Mouse (Mus musculus): ENCODE results near the gene Cadm3. TPM values are rescaled to one million over a fixed set of nuclear protein-coding genes. Genes with fewer than 3 reads are reported as not detected.

Cadm3 gene
- polyA plus RNA-seq, 1 experiment from 2014 or later, result 59.8 TPM

- 1% methylated on average over 6 of the region's 6 CpGs for WGBS
- peak; percentile 95 for ATAC-seq
- no peak overlapping the region for H3K27ac ChIP-seq (ENCODE audit: low read depth, low read length)
Observed at GRCm38 (mm10) chr1:173349946-173350345, 17.5 kb downstream of the Cadm3 start.

DNA sequence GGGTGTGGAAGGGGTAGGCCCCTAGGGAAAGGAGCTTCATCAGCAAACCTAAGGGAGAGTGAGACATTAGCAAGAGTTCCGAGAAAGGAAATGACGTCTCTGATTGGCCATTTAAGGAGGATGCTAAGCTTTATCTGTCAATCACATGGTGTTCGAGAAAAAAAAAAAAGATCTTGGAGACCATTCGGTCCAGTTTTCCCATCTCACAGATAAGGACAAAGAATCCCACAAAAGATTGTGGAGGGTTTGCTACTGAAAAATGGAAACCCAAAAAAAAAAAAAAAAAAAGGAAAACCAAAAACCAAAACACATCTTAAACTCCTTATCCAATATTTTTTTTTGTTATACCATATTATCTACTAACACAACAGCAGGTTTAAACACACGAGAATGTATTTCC is 18.3 kb downstream of the Cadm3 start:
- Histone ChIP-seq H3K9ac (ENCODE audit: low read length) (no peak overlapping the region), H3K27me3 (replicated peaks; ENCODE audit: control insufficient read depth, insufficient read depth, low read length) (no peaks in the 10 kb centered on the region), H3K27ac (ENCODE audit: low read depth, low read length) (no peak overlapping the region), H3K36me3 (ENCODE audit: control insufficient read depth, insufficient read depth, low read length) (peaks cover 20% of the 10 kb centered on the region), H3K4me1 (ENCODE audit: control insufficient read depth, insufficient read depth, low read length) (peaks cover 7% of the 10 kb centered on the region; the same call in 1 of the 2 replicates), H3K4me3 (ENCODE audit: low read depth, low read length) (no peak overlapping the region), H3K9me3 (replicated peaks; ENCODE audit: control insufficient read depth, low read length) (no peaks in the 10 kb centered on the region), H3K4me2 (ENCODE audit: low read length) (peak overlapping the region; percentile 52; the same call in 1 of the 2 replicates)
- no peak for ATAC-seq
- 49% methylated on average over 5 of the region's 5 CpGs for WGBS
- DNase-seq (ENCODE audit: low spot score), result no peak

More at GRCm38 (mm10) chr1:173349946-173350345, 17.5 kb downstream of the Cadm3 start:
- Histone ChIP-seq H3K4me1 (ENCODE audit: control insufficient read depth, insufficient read depth, low read length) (peaks cover 7% of the 10 kb centered on the region; the same call in 1 of the 2 replicates), H3K9ac (ENCODE audit: low read length) (peak overlapping the region; percentile 42), H3K4me2 (ENCODE audit: low read length) (peak overlapping the region; percentile 52), H3K4me3 (ENCODE audit: low read depth, low read length) (peak overlapping the region; percentile 27), H3K36me3 (ENCODE audit: control insufficient read depth, insufficient read depth, low read length) (peaks cover 19% of the 10 kb centered on the region), H3K27me3 (replicated peaks; ENCODE audit: control insufficient read depth, insufficient read depth, low read length) (no peaks in the 10 kb centered on the region), H3K9me3 (replicated peaks; ENCODE audit: control insufficient read depth, low read length) (no peaks in the 10 kb centered on the region)
- DNase-seq (ENCODE audit: low spot score), result peak; percentile 90

DNA sequence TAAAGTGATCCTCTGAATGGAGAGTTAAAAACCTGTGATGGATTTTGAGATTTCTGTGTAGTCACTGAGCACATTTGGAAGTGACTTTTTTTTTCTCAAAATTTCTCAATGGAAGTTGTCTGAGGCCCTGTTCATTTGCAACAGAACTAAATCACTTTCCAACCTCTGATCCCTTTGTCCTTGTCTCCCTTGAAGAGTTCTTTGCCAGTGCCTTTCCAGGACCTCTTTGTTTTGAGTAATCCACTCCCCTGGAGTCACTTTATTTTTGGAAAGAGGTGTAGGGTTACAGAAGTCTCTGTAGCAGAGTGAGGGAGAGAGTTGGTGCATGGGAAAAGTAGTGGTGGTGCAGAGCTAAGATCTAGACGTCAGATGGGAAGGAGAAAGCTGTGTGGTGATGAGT is 19.0 kb downstream of the Cadm3 start:
- H3K27ac ChIP-seq (ENCODE audit: low read depth, low read length), result no peak overlapping the region
- no peak overlapping the region for H3K4me3 ChIP-seq (ENCODE audit: low read depth, low read length)
- ATAC-seq (no peak), DNase-seq (ENCODE audit: low spot score) (no peak)
- peaks cover 7% of the 10 kb centered on the region; the same call in 1 of the 2 replicates for H3K4me1 ChIP-seq (ENCODE audit: control insufficient read depth, insufficient read depth, low read length)
- WGBS, result 8% methylated on average over 1 of the region's 1 CpGs
- H3K27me3 ChIP-seq (replicated peaks; ENCODE audit: control insufficient read depth, insufficient read depth, low read length), result no peaks in the 10 kb centered on the region
- no peak overlapping the region for H3K4me2 ChIP-seq (ENCODE audit: low read length)
- no peak overlapping the region for H3K9ac ChIP-seq (ENCODE audit: low read length)
- no peaks in the 10 kb centered on the region for H3K9me3 ChIP-seq (replicated peaks; ENCODE audit: control insufficient read depth, low read length)
- peaks cover 24% of the 10 kb centered on the region for H3K36me3 ChIP-seq (ENCODE audit: control insufficient read depth, insufficient read depth, low read length)

DNA sequence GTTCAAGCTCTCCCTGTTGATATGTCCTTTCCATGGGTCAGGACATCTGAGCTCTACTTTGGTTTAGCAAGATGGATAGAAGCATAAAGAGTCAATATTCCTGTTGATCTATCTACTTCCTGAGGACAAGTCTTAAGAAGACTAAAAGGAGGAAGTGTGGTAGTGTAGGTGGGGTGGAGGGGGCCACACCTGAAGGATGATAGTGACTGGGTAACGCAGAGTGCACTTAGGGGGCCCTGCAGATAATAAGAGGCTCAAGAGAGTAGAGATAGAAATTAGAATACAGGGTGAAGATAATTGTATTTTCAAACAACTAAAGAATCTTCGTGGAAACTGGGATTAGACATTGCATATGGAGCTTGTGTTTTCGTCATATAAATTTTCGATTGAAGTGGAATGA is 22.4 kb downstream of the Cadm3 start:
- ATAC-seq (no peak), DNase-seq (ENCODE audit: low spot score) (no peak)
- peaks cover 6% of the 10 kb centered on the region; the same call in 1 of the 2 replicates for H3K4me1 ChIP-seq (ENCODE audit: control insufficient read depth, insufficient read depth, low read length)
- WGBS, result 91% methylated on average over 4 of the region's 4 CpGs
- H3K9ac ChIP-seq (ENCODE audit: low read length), result no peak overlapping the region
- H3K36me3 ChIP-seq (ENCODE audit: control insufficient read depth, insufficient read depth, low read length), result peaks cover 45% of the 10 kb centered on the region
- no peak overlapping the region for H3K27ac ChIP-seq (ENCODE audit: low read depth, low read length)
- no peaks in the 10 kb centered on the region for H3K27me3 ChIP-seq (replicated peaks; ENCODE audit: control insufficient read depth, insufficient read depth, low read length)
- no peaks in the 10 kb centered on the region for H3K9me3 ChIP-seq (replicated peaks; ENCODE audit: control insufficient read depth, low read length)
- H3K4me3 ChIP-seq (ENCODE audit: low read depth, low read length), result no peak overlapping the region
- no peak overlapping the region for H3K4me2 ChIP-seq (ENCODE audit: low read length)

GRCm38 (mm10) chr1:173343934-173344333 is 23.6 kb downstream of the Cadm3 start:
- Histone ChIP-seq H3K4me2 (ENCODE audit: low read length) (no peak overlapping the region), H3K4me3 (ENCODE audit: low read depth, low read length) (no peak overlapping the region), H3K4me1 (ENCODE audit: control insufficient read depth, insufficient read depth, low read length) (0 out of 2 replicates have a peak, but pooled peaks cover 3% of the 10 kb centered on the region), H3K36me3 (ENCODE audit: control insufficient read depth, insufficient read depth, low read length) (peaks cover 54% of the 10 kb centered on the region), H3K9ac (ENCODE audit: low read length) (no peak overlapping the region), H3K27me3 (replicated peaks; ENCODE audit: control insufficient read depth, insufficient read depth, low read length) (no peaks in the 10 kb centered on the region), H3K27ac (ENCODE audit: low read depth, low read length) (0 out of 2 replicates have a peak overlapping the region, but pooled peaks have one; percentile 6), H3K9me3 (replicated peaks; ENCODE audit: control insufficient read depth, low read length) (no peaks in the 10 kb centered on the region)
- ATAC-seq, result peak; percentile 53
- WGBS, result 18% methylated on average over 3 of the region's 3 CpGs
- DNase-seq (ENCODE audit: low spot score), result peak; percentile 66

DNA sequence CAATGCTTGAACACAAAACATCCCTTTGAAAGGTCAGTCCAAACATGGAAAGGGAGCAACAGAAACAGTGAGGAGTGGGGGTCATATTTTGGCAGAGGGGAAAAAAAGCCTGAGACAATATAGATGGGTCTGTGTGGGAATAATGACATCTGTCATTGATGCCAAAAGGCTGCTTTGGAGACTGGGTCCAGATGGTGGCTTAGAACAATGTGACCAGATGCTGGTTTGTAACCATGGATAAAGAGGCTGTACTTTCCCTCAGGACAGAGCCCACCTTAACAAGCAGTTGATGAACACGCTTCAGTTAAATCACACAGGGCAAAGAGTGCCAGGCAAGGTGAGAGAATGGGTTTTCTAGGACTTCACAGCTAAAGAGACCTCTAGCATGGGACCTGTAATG is 25.1 kb downstream of the Cadm3 start:
- H3K4me2 ChIP-seq (ENCODE audit: low read length), result no peak overlapping the region
- H3K9ac ChIP-seq (ENCODE audit: low read length), result no peak overlapping the region
- 0 out of 2 replicates have a peak, but pooled peaks cover 3% of the 10 kb centered on the region for H3K4me1 ChIP-seq (ENCODE audit: control insufficient read depth, insufficient read depth, low read length)
- H3K4me3 ChIP-seq (ENCODE audit: low read depth, low read length), result no peak overlapping the region
- peaks cover 66% of the 10 kb centered on the region for H3K36me3 ChIP-seq (ENCODE audit: control insufficient read depth, insufficient read depth, low read length)
- peak; percentile 51; the same call in 1 of the 2 replicates for ATAC-seq
- peak; percentile 58 for DNase-seq (ENCODE audit: low spot score)
- WGBS, result 46% methylated on average over 1 of the region's 1 CpGs
- H3K27me3 ChIP-seq (replicated peaks; ENCODE audit: control insufficient read depth, insufficient read depth, low read length), result no peaks in the 10 kb centered on the region
- no peaks in the 10 kb centered on the region for H3K9me3 ChIP-seq (replicated peaks; ENCODE audit: control insufficient read depth, low read length)
- H3K27ac ChIP-seq (ENCODE audit: low read depth, low read length), result peak overlapping the region; percentile 10; the same call in 1 of the 2 replicates

GRCm38 (mm10) chr1:173339543-173339942 is 28.0 kb downstream of the Cadm3 start:
- ATAC-seq (peak; percentile 59), DNase-seq (ENCODE audit: low spot score) (peak; percentile 83)
- no peaks in the 10 kb centered on the region for H3K27me3 ChIP-seq (replicated peaks; ENCODE audit: control insufficient read depth, insufficient read depth, low read length)
- no peak overlapping the region for H3K9ac ChIP-seq (ENCODE audit: low read length)
- H3K4me2 ChIP-seq (ENCODE audit: low read length), result no peak overlapping the region
- no peaks in the 10 kb centered on the region for H3K9me3 ChIP-seq (replicated peaks; ENCODE audit: control insufficient read depth, low read length)
- H3K27ac ChIP-seq (ENCODE audit: low read depth, low read length), result no peak overlapping the region
- H3K36me3 ChIP-seq (ENCODE audit: control insufficient read depth, insufficient read depth, low read length), result peaks cover 58% of the 10 kb centered on the region
- no peak overlapping the region for H3K4me3 ChIP-seq (ENCODE audit: low read depth, low read length)
- H3K4me1 ChIP-seq (ENCODE audit: control insufficient read depth, insufficient read depth, low read length), result 0 out of 2 replicates have a peak, but pooled peaks cover 3% of the 10 kb centered on the region
- 10% methylated on average over 2 of the region's 2 CpGs for WGBS

GRCm38 (mm10) chr1:173337008-173337407 is 30.5 kb downstream of the Cadm3 start:
- WGBS, result 92% methylated on average over 10 of the region's 10 CpGs
- Histone ChIP-seq H3K36me3 (ENCODE audit: control insufficient read depth, insufficient read depth, low read length) (peaks cover 46% of the 10 kb centered on the region), H3K27me3 (replicated peaks; ENCODE audit: control insufficient read depth, insufficient read depth, low read length) (no peaks in the 10 kb centered on the region), H3K4me1 (ENCODE audit: control insufficient read depth, insufficient read depth, low read length) (no peaks in the 10 kb centered on the region), H3K27ac (ENCODE audit: low read depth, low read length) (no peak overlapping the region), H3K4me2 (ENCODE audit: low read length) (no peak overlapping the region), H3K9me3 (replicated peaks; ENCODE audit: control insufficient read depth, low read length) (no peaks in the 10 kb centered on the region), H3K4me3 (ENCODE audit: low read depth, low read length) (no peak overlapping the region), H3K9ac (ENCODE audit: low read length) (no peak overlapping the region)
- DNase-seq (ENCODE audit: low spot score) (no peak), ATAC-seq (no peak)

- H3K9me3 ChIP-seq (replicated peaks; ENCODE audit: control insufficient read depth, low read length), result no peaks in the 10 kb centered on the region
- no peak overlapping the region for H3K27ac ChIP-seq (ENCODE audit: low read depth, low read length)
- WGBS, result 67% methylated on average over 11 of the region's 11 CpGs
- peaks cover 39% of the 10 kb centered on the region for H3K36me3 ChIP-seq (ENCODE audit: control insufficient read depth, insufficient read depth, low read length)
- no peak overlapping the region for H3K4me2 ChIP-seq (ENCODE audit: low read length)
- no peak overlapping the region for H3K9ac ChIP-seq (ENCODE audit: low read length)
- no peak for ATAC-seq
- no peaks in the 10 kb centered on the region for H3K4me1 ChIP-seq (ENCODE audit: control insufficient read depth, insufficient read depth, low read length)
- DNase-seq (ENCODE audit: low spot score), result no peak
- H3K4me3 ChIP-seq (ENCODE audit: low read depth, low read length), result no peak overlapping the region
- H3K27me3 ChIP-seq (replicated peaks; ENCODE audit: control insufficient read depth, insufficient read depth, low read length), result no peaks in the 10 kb centered on the region
Observed at GRCm38 (mm10) chr1:173335903-173336302, 31.6 kb downstream of the Cadm3 start.
